Mouse (Mus musculus): ENCODE results near the gene Slc22a22.

Gene Slc22a22

DNA sequence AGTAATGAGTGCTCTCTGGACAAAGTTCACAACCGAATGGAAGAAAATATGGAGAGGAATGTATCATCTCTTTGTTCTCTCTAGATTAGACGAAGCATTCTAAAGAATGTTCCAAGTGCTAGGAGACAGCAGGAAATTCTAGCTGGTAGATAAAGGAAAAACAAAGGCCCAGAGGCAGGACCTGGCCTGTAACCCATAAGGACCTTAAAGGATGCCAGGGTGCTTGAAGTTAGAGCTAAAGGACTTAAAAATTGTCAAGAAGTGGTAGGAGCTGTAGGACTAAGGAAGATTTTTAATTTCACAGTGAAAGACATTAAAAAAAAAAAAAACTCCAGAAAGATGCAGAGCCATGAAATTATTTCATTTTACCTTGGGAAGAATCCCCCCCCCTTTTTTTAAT lies at the start of gene Slc22a22:
TSS of gene Slc22a22 (minus strand) at position 101 of the 400 bp plus-strand sequence.
- DNase-seq (ENCODE audit: low spot score), result no peak

GRCm38 (mm10) chr15:57523510-57524298 lies 46.3 kb upstream of the Slc22a22 start:
- no peak for DNase-seq (ENCODE audit: low spot score)

GRCm38 (mm10) chr15:57522160-57522559 lies 44.7 kb upstream of the Slc22a22 start:
- DNase-seq (ENCODE audit: low spot score), result no peak

DNA sequence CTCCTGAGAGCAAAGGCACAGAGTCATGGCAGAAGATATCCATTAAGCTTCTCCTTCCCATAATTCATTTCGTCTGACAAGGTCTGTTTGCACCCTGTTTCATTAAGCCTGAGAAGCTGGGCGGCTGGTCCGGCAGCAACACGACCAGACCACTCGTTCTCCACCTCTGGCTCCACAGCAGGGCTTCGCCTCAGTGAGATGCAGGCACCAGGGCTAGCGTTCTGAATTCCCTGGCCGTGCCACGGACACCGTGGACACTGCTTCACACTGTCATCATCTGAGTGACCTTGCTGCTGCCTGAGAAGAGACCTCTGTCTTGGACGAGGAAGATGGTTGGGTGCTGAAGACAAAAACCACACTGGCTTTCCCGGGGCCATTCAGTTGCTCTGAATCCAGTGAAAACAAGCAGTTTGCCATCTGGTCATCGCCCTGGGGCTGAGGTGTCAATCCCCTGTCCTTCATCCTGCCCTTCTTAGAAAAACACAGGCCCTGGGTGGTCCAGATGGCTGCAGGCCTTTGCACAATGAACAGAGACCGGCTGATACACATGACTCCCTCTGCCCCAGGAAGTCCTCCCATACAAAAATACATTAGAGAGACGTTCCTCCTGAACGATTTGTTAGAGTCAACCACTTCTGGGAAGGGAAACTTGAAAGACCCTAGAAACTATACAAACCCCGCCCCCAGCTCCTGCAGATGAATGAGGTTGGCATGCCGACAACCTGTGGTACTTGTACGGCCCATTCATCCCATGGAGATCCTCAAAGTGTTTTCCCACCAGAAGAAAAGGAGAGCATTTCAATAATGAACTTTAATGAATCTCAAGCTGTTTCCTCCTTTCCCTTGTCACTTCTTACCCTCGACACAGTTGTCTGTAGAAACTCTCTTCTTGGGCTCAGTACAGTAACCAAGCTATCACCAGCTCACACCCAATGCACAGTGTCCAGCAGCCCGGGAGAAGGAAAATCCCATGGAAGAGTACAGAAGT lies 32.1 kb upstream of the Slc22a22 start:
- DNase-seq (ENCODE audit: low spot score), result no peak

- DNase-seq (ENCODE audit: low spot score), result peak; percentile 65
Observed at GRCm38 (mm10) chr15:57508242-57509184, 31.1 kb upstream of the Slc22a22 start.

DNA sequence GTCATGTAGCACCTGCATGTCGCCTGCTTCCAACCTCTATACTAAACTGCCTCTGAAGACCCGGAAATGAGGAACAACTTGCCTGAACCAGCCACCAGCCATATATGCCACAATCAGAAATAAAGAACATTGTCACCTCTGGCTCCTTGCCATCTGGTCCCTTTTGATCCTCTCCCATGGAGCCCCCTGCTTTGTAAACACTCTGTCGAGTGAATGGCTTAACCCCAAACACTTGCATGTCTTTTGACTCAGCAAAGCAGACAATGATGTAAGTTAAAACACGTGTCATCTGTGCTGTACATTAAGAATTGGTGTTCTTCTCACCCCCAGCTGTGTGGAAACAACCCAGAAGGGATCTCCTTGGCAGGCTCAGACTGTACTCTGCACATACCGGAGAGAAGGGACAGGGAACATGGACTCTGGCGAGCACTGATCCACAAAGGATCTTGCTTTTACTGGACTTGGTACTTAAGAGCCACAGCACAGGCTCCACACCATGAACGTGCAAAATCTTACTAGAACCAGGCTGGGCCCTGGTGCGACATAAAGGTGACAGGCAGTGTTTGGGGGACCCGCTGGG lies 26.8 kb upstream of the Slc22a22 start:
- DNase-seq (ENCODE audit: low spot score), result no peak

DNA sequence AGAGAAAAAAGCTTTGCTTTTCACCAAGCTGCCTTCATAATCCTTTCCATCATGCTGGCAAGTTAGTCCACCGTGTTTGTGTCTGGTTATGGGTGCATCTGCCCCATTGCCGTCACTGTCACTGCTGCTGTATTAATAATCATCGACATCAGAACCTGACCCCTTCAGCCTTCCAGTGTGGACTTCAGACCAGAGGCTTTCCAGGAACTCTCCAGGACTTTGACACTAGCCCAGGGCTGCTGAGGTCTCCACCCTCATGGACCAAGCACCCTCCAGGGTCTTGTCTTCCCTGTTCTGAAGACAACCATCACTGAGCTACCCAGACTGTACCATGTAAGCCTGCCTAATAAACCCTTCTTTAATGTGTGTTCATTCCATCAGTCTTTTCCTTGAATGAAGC lies 26.2 kb upstream of the Slc22a22 start:
- no peak for DNase-seq (ENCODE audit: low spot score)

GRCm38 (mm10) chr15:57501559-57501958 lies 24.1 kb upstream of the Slc22a22 start:
- DNase-seq (ENCODE audit: low spot score), result no peak

DNA sequence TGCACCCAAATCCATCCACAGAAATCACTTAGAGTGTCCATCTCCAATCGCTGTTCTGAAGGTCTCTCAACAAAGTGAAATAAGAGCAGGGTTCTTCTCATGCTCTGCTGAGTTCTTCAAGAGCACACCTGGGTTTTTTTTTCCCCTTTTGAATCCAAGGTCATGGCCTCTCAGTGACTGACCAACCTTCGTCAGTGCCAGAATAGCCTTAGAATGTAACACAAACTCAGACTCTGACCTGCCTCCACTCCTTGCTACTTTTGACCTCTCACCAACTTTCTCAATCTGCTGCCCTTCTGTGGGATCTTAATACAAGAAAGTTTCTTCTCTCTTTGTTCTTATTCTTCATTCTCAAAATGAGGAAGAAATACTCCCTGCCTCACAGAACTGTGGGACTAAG lies 18.7 kb upstream of the Slc22a22 start:
- DNase-seq (ENCODE audit: low spot score), result no peak

GRCm38 (mm10) chr15:57482509-57482908 lies 5.1 kb upstream of the Slc22a22 start:
- DNase-seq (ENCODE audit: low spot score), result no peak

DNA sequence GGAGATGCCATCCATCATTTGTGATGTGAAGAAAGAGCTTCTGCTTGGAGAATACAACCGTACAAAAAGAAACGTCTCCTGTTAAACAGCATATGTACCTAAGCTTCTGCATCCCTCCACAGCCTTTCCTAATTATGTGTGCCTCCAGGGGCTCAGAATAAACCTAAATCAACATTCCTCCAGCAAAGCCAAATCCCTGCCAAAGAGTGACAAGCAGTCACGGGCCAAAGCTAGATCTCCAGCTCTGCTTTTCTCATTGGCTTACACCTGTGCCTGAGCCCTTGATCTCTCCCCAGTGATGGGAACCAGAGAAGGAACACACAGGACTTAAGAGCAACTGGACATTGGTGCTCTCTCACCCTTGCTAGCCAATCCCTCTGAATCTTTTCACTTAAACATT lies 5.8 kb downstream of the Slc22a22 start:
- no peak for DNase-seq (ENCODE audit: low spot score)

DNA sequence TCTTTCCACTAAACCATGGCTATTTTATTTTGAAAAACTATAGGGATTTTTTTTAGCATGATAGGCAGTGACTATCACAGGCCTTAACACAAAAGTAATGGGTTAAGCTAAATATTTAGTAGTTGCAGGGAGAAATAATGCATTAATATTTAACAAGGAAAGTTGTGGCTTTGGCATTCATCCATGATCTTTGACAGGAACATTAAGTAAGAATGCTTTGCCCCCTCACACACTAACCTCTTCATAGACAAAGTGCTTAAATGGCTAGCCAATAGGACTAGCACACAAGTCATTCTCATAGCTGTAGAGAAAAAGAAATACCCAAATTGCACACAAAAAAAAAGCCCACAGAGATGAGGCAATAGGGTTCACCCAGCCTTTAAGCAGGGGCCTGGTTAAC lies 11.4 kb downstream of the Slc22a22 start:
- no peak for DNase-seq (ENCODE audit: low spot score)

- DNase-seq (ENCODE audit: low spot score), result no peak
Observed at GRCm38 (mm10) chr15:57465061-57465460, 12.4 kb downstream of the Slc22a22 start.

- no peak for DNase-seq (ENCODE audit: low spot score)
Observed at GRCm38 (mm10) chr15:57464066-57464465, 13.4 kb downstream of the Slc22a22 start.

DNA sequence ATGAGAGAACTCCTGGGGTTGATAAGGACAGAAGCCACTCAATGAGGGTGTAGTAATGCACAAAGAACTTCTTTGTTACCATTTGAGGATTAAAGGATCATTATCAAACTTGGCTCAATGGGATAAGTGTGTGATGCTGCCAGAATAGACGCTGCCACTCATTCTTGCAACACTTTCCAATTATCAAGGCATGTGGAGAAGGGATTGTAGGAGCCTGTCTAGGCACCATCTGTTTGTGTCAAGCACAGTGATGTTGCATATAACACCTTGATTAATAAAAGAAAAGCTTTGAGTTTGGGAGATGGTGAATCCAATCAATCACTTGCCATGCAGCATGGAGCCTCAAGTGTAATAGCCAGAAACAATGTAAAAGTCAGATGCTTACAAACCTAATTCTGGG lies 16.1 kb downstream of the Slc22a22 start:
- DNase-seq (ENCODE audit: low spot score), result no peak

GRCm38 (mm10) chr15:57457374-57457773 lies 20.1 kb downstream of the Slc22a22 start:
- DNase-seq (ENCODE audit: low spot score), result no peak

DNA sequence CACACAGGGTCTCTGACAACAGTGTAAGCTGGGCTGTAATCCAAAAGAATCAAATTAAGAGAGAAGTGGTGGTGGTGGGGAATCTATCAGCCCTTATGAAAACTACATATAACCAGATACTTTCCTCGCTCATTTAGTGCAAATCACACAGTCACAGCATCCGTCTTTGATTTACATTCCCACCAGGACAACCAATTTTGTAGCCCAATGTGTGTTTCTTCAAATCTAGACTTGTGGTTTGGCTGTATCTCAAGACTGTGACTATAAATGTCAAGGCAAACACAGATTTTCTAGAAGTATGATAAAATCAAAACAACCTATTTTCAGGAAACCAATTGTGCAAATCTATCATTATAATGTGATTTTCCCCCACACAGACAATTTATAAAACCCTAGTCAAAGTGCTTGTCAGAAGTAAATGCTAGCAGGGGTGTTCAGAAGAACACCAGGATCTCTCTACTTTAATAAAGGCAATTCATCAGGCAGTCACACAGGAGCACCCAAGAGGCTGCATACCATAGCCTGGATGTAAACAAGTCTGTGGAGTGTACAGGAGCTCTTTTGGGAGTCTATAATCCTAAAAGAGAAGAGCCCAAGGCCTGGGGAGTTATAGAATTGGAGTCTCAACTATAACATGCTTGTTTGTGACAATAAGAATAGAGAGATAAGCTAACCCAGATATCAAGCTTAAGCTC lies 42.6 kb downstream of the Slc22a22 start:
- no peak for DNase-seq (ENCODE audit: low spot score)

DNA sequence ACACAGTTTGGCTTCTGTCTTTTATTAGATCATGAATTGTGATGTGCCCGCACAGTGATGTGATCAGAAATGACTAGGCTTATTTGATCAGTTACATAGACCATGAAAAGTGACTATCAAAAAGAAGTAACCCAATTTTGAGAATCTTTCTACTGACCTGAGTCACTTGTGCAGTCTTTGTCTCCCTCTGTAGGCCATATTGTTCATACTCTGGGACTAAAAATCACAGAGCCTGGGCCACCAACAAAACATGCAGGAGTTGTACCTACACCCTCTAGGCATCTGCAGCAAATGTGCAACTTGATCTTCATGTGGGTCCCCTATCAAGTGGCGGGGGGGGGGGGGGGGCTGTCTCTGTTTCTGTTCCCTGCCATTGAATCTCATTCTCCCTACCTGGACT lies 68.9 kb downstream of the Slc22a22 start:
- no peak for DNase-seq (ENCODE audit: low spot score)

- DNase-seq (ENCODE audit: low spot score), result no peak
Observed at GRCm38 (mm10) chr15:57398439-57399148, 78.8 kb downstream of the Slc22a22 start.

DNA sequence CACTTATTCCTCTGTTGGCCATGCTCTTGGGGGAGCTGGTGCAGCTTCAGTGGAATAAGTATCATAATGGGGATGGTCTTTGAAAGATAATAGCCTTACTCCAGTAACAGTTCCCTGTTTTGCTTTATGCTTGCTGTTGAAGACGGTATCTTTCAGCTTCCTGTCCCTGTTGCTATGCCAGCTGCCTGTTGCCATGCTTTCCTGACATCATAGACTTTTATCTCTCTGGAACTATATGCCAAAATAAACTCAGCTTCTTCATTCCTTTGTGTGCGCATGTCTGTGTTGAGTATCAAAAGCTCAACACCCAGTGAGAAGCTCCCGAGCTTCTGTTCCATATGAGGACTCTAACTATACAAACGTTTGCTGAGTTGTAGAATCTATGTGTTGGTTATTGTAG lies 83.4 kb downstream of the Slc22a22 start:
- no peak for DNase-seq (ENCODE audit: low spot score)
